Mouse (Mus musculus): ENCODE data around the gene U2af1.
A peak's percentile ranks its signal among the peaks of the same experiment; 100 is the strongest.
"Not testable (repeated sequence)": the region's sequence is repeated elsewhere in the genome, so short reads cannot be mapped to it uniquely, and the experiment has no call there.

U2af1 gene

GRCm38 (mm10) chr17:31613086-31613755, 45.5 kb downstream of the U2af1 start:
- no peak for DNase-seq

- DNase-seq = no peak
Observed at GRCm38 (mm10) chr17:31609895-31610294, 48.8 kb downstream of the U2af1 start.

GRCm38 (mm10) chr17:31609173-31609572, 49.5 kb downstream of the U2af1 start:
- not testable (repeated sequence) for DNase-seq

- peak; percentile 45 to 54 for DNase-seq
Observed at GRCm38 (mm10) chr17:31607256-31607951, 51.3 kb downstream of the U2af1 start.

- DNase-seq = no peak
Observed at GRCm38 (mm10) chr17:31606424-31606823, 52.3 kb downstream of the U2af1 start.

- peak in 1 of 2 experiments; percentile 41 for DNase-seq
Observed at GRCm38 (mm10) chr17:31598593-31598992, 60.1 kb downstream of the U2af1 start.

GRCm38 (mm10) chr17:31597957-31598356, 60.7 kb downstream of the U2af1 start:
- DNase-seq = peak; percentile 51 to 53

Measured in kidney, postnatal 36 days (tissue).